Mouse (Mus musculus): ENCODE measurements around the gene Eef2k.

- TF ChIP-seq CTCF (IDR thresholded peaks at IDR 0.05; ENCODE audit: low read depth, low read length) (no peak), POLR2A (IDR thresholded peaks at IDR 0.05; ENCODE audit: borderline replicate concordance, low read depth, low read length) (no peak)
These were observed 35.6 kb downstream of the Eef2k start for GRCm38 (mm10) chr7:120878271-120878670.
